Mouse (Mus musculus) E14TG2a.4 (cell line): ENCODE measurements around the gene Ankrd28.

Experiments used
- H3K27me3 ChIP-seq: 2 replicates; pipeline ENCODE4 v1.6.1; 2014; ENCODE audit warnings: low read length, control low read depth; ENCODE audit not compliant: insufficient read depth
- H3K36me3 ChIP-seq: 2 replicates; pipeline ENCODE4 v1.6.1; 2014; ENCODE audit warnings: low read length, control low read depth; ENCODE audit not compliant: insufficient read depth
- H3K4me1 ChIP-seq: replicated peaks from 2 replicates; pipeline ENCODE4 v1.6.1; 2014; ENCODE audit warnings: low read depth, low read length, control low read depth
- H3K4me3 ChIP-seq: replicated peaks from 2 replicates; pipeline ENCODE4 v1.5.1; 2014; ENCODE audit warnings: mild to moderate bottlenecking, low read length
- H3K9me3 ChIP-seq: 2 replicates; pipeline ENCODE4 v1.6.1; 2014; ENCODE audit warnings: low read length, control low read depth
- CTCF ChIP-seq: conservative IDR thresholded peaks from 2 replicates; pipeline ENCODE4 v1.5.1; 2014; ENCODE audit warnings: low read length
- NANOG ChIP-seq: IDR thresholded peaks from 2 replicates; pipeline ENCODE4 v1.6.1; 2014; ENCODE audit warnings: borderline replicate concordance, low read length, mixed read lengths
- POU5F1 ChIP-seq: IDR thresholded peaks from 2 replicates; pipeline ENCODE4 v1.6.1; 2014; ENCODE audit warnings: low read length, borderline replicate concordance

The Ankrd28 gene

GRCm38 (mm10) chr14:31717360-31717759 is 113.1 kb downstream of the Ankrd28 start:
- no peaks in the 10 kb centered on the region for H3K27me3 ChIP-seq
- no peaks in the 10 kb centered on the region for H3K9me3 ChIP-seq
- no peaks in the 10 kb centered on the region for H3K4me1 ChIP-seq
- H3K36me3 ChIP-seq, result peaks cover 79% of the 10 kb centered on the region
- no peak for TF ChIP-seq POU5F1
- TF ChIP-seq CTCF, result no peak
- TF ChIP-seq NANOG, result no peak
- H3K4me3 ChIP-seq, result no peak overlapping the region

GRCm38 (mm10) chr14:31715669-31716068 is 114.8 kb downstream of the Ankrd28 start:
- TF ChIP-seq NANOG (no peak), CTCF (no peak), POU5F1 (no peak)
- H3K4me1 ChIP-seq, result no peaks in the 10 kb centered on the region
- H3K4me3 ChIP-seq, result no peak overlapping the region
- H3K27me3 ChIP-seq, result no peaks in the 10 kb centered on the region
- no peaks in the 10 kb centered on the region for H3K9me3 ChIP-seq
- peaks cover 83% of the 10 kb centered on the region for H3K36me3 ChIP-seq

GRCm38 (mm10) chr14:31709343-31709742 is 121.1 kb downstream of the Ankrd28 start:
- TF ChIP-seq POU5F1 (no peak), NANOG (no peak), CTCF (no peak)
- H3K36me3 ChIP-seq, result peaks cover 78% of the 10 kb centered on the region
- H3K4me1 ChIP-seq, result no peaks in the 10 kb centered on the region
- H3K9me3 ChIP-seq, result no peaks in the 10 kb centered on the region
- H3K27me3 ChIP-seq, result no peaks in the 10 kb centered on the region
- H3K4me3 ChIP-seq, result no peak overlapping the region

- no peaks in the 10 kb centered on the region for H3K27me3 ChIP-seq
- H3K4me3 ChIP-seq, result no peak overlapping the region
- no peaks in the 10 kb centered on the region for H3K9me3 ChIP-seq
- TF ChIP-seq POU5F1 (no peak), CTCF (no peak), NANOG (no peak)
- peaks cover 81% of the 10 kb centered on the region for H3K36me3 ChIP-seq
- H3K4me1 ChIP-seq, result no peaks in the 10 kb centered on the region
Observed at GRCm38 (mm10) chr14:31700376-31700775, 130.1 kb downstream of the Ankrd28 start.

- Histone ChIP-seq H3K36me3 (peaks cover 57% of the 10 kb centered on the region), H3K9me3 (no peaks in the 10 kb centered on the region), H3K27me3 (no peaks in the 10 kb centered on the region), H3K4me1 (no peaks in the 10 kb centered on the region), H3K4me3 (no peak overlapping the region)
- no peak for TF ChIP-seq POU5F1
- TF ChIP-seq CTCF, result no peak
- no peak for TF ChIP-seq NANOG
Observed at GRCm38 (mm10) chr14:31697755-31698154, 132.7 kb downstream of the Ankrd28 start.

GRCm38 (mm10) chr14:31697346-31697745 is 133.1 kb downstream of the Ankrd28 start:
- Histone ChIP-seq H3K9me3 (no peaks in the 10 kb centered on the region), H3K27me3 (no peaks in the 10 kb centered on the region), H3K4me3 (no peak overlapping the region), H3K4me1 (no peaks in the 10 kb centered on the region), H3K36me3 (peaks cover 53% of the 10 kb centered on the region)
- TF ChIP-seq POU5F1, result no peak
- TF ChIP-seq NANOG, result no peak
- TF ChIP-seq CTCF, result no peak

- no peak for TF ChIP-seq NANOG
- no peak for TF ChIP-seq CTCF
- TF ChIP-seq POU5F1, result no peak
- no peaks in the 10 kb centered on the region for H3K9me3 ChIP-seq
- H3K36me3 ChIP-seq, result peaks cover 49% of the 10 kb centered on the region
- H3K4me1 ChIP-seq, result no peaks in the 10 kb centered on the region
- no peaks in the 10 kb centered on the region for H3K27me3 ChIP-seq
- H3K4me3 ChIP-seq, result no peak overlapping the region
Observed at GRCm38 (mm10) chr14:31696985-31697303, 133.5 kb downstream of the Ankrd28 start.

GRCm38 (mm10) chr14:31696206-31696984 is 134.1 kb downstream of the Ankrd28 start:
- TF ChIP-seq NANOG (no peak), POU5F1 (no peak), CTCF (no peak)
- H3K4me3 ChIP-seq, result no peak overlapping the region
- H3K36me3 ChIP-seq, result peaks cover 43% of the 10 kb centered on the region
- no peaks in the 10 kb centered on the region for H3K4me1 ChIP-seq
- H3K9me3 ChIP-seq, result no peaks in the 10 kb centered on the region
- no peaks in the 10 kb centered on the region for H3K27me3 ChIP-seq

GRCm38 (mm10) chr14:31692536-31692935 is 137.9 kb downstream of the Ankrd28 start:
- TF ChIP-seq POU5F1, result no peak
- no peak for TF ChIP-seq CTCF
- no peak for TF ChIP-seq NANOG
- Histone ChIP-seq H3K9me3 (no peaks in the 10 kb centered on the region), H3K4me3 (no peak overlapping the region), H3K4me1 (0 out of 2 replicates have a peak, but pooled peaks cover 2% of the 10 kb centered on the region), H3K27me3 (no peaks in the 10 kb centered on the region), H3K36me3 (peaks cover 9% of the 10 kb centered on the region)
